Mouse (Mus musculus): ENCODE data around the gene Sort1.

GRCm38 (mm10) chr3:108312414-108312813 lies 28.5 kb downstream of the Sort1 start:
- no peak for TF ChIP-seq CTCF (IDR thresholded peaks at IDR 0.05; ENCODE audit: extremely low read depth, insufficient read length, insufficient replicate concordance, low read depth, low read length)
- TF ChIP-seq POLR2A (IDR thresholded peaks at IDR 0.05; ENCODE audit: low read depth, low read length) = no peak
